Mouse (Mus musculus) hindbrain, embryonic 11.5 days (tissue): ENCODE data around the gene Tnrc6c. TPM values are rescaled to one million over a fixed set of nuclear protein-coding genes. Genes with fewer than 3 reads are reported as not detected.

Experiments
- ATAC-seq: fragments of 200-750 bp; cut with Nextera tagmentation; 2 replicates; pipeline ENCODE4 v1.8.0; 2017; ENCODE audit warnings: mild to moderate bottlenecking, moderate TSS enrichment, moderate library complexity; ENCODE audit not compliant: low FRiP score
- DNase-seq: peaks from one replicate; pipeline ENCODE4 v3.0.0-alpha.2; 2015; ENCODE audit warnings: low spot score
- H3K27ac ChIP-seq: fragments of 300-500 bp; sonication (generic); 2 replicates; pipeline ENCODE4 v1.5.1; 2014; ENCODE audit warnings: mild to moderate bottlenecking, low read depth, low read length
- H3K27me3 ChIP-seq: fragments of 300-500 bp; sonication (generic); 2 replicates; pipeline ENCODE4 v1.6.1; 2014; ENCODE audit warnings: mild to moderate bottlenecking, low read length, moderate library complexity, mixed read lengths; ENCODE audit not compliant: control insufficient read depth, insufficient read depth
- H3K36me3 ChIP-seq: fragments of 300-500 bp; sonication (generic); 2 replicates; pipeline ENCODE4 v1.6.1; 2014; ENCODE audit warnings: mild to moderate bottlenecking, low read length, moderate library complexity, mixed read lengths; ENCODE audit not compliant: control insufficient read depth, insufficient read depth
- H3K4me1 ChIP-seq: fragments of 300-500 bp; sonication (generic); replicated peaks from 2 replicates; pipeline ENCODE4 v1.6.1; 2014; ENCODE audit warnings: low read length, mixed read lengths; ENCODE audit not compliant: control insufficient read depth, insufficient read depth
- H3K4me2 ChIP-seq: fragments of 300-500 bp; sonication (generic); replicated peaks from 2 replicates; pipeline ENCODE4 v1.6.1; 2014; ENCODE audit warnings: mild to moderate bottlenecking, low read depth, low read length
- H3K4me3 ChIP-seq: fragments of 300-500 bp; sonication (generic); 2 replicates; pipeline ENCODE4 v1.5.1; 2014; ENCODE audit warnings: low read depth, low read length
- H3K9ac ChIP-seq: fragments of 300-500 bp; sonication (generic); 2 replicates; pipeline ENCODE4 v1.6.1; 2014; ENCODE audit warnings: low read depth, low read length
- H3K9me3 ChIP-seq: fragments of 300-500 bp; sonication (generic); 2 replicates; pipeline ENCODE4 v1.6.1; 2016; ENCODE audit warnings: low read length; ENCODE audit not compliant: control insufficient read depth
- WGBS: fragments of 180-500 bp; shearing (Covaris S2); extraction: QIAGEN DNeasy Blood & Tissue Kit; methylation state at CpG from one replicate; pipeline ENCODE4 v1.1.7; 2014; 5-methylcytosine and 5-hydroxymethylcytosine counted together
- polyA plus RNA-seq: library from polyadenylated mRNA; unstranded; fragments of >200 nt; fragmentation: Nextera tagmentation; extraction: Ambion mirVana; gene quantifications from 2 replicates; pipeline ENCODE4 v1.2.1, GENCODE M21; 2014

Tnrc6c gene
- polyA plus RNA-seq, 1 experiment from 2014 or later = 20.6 TPM

- H3K4me1 ChIP-seq = peaks cover 13% of the 10 kb centered on the region; the same call in 1 of the 2 replicates
These were observed 41.2 kb upstream of the Tnrc6c start for GRCm38 (mm10) chr11:117612885-117613284.

GRCm38 (mm10) chr11:117617368-117617908, 36.7 kb upstream of the Tnrc6c start:
- peaks cover 7% of the 10 kb centered on the region; the same call in 1 of the 2 replicates for H3K4me1 ChIP-seq
- H3K27ac ChIP-seq = peak overlapping the region; percentile 62
- no peaks in the 10 kb centered on the region for H3K36me3 ChIP-seq
- DNase-seq (peak; percentile 32), ATAC-seq (no peak)
- peak overlapping the region; percentile 23 for H3K4me2 ChIP-seq
- H3K9ac ChIP-seq = no peak overlapping the region
- peaks cover 3% of the 10 kb centered on the region; the same call in 1 of the 2 replicates for H3K27me3 ChIP-seq
- WGBS = 25% methylated on average over 16 of the region's 16 CpGs
- no peaks in the 10 kb centered on the region for H3K9me3 ChIP-seq
- H3K4me3 ChIP-seq = no peak overlapping the region

More at GRCm38 (mm10) chr11:117612885-117613284, 41.2 kb upstream of the Tnrc6c start:
- H3K4me3 ChIP-seq = no peak overlapping the region
- no peak for ATAC-seq
- H3K9me3 ChIP-seq = no peaks in the 10 kb centered on the region
- no peak for DNase-seq
- peaks cover 5% of the 10 kb centered on the region; the same call in 1 of the 2 replicates for H3K27me3 ChIP-seq
- H3K36me3 ChIP-seq = no peaks in the 10 kb centered on the region
- 57% methylated on average over 7 of the region's 7 CpGs for WGBS
- no peak overlapping the region for H3K4me2 ChIP-seq
- H3K9ac ChIP-seq = no peak overlapping the region
- H3K27ac ChIP-seq = no peak overlapping the region

- peaks cover 3% of the 10 kb centered on the region; the same call in 1 of the 2 replicates for H3K27me3 ChIP-seq
- no peak overlapping the region for H3K4me2 ChIP-seq
- H3K27ac ChIP-seq = 0 out of 2 replicates have a peak overlapping the region, but pooled peaks have one; percentile 62
- peaks cover 7% of the 10 kb centered on the region; the same call in 1 of the 2 replicates for H3K4me1 ChIP-seq
- WGBS = 4% methylated on average over 3 of the region's 3 CpGs
- peak; percentile 38 for DNase-seq
- H3K9me3 ChIP-seq = no peaks in the 10 kb centered on the region
- H3K36me3 ChIP-seq = no peaks in the 10 kb centered on the region
- peak; percentile 57; the same call in 1 of the 2 replicates for ATAC-seq
- H3K9ac ChIP-seq = no peak overlapping the region
- H3K4me3 ChIP-seq = no peak overlapping the region
These were observed 35.9 kb upstream of the Tnrc6c start for GRCm38 (mm10) chr11:117618214-117618613.

DNA sequence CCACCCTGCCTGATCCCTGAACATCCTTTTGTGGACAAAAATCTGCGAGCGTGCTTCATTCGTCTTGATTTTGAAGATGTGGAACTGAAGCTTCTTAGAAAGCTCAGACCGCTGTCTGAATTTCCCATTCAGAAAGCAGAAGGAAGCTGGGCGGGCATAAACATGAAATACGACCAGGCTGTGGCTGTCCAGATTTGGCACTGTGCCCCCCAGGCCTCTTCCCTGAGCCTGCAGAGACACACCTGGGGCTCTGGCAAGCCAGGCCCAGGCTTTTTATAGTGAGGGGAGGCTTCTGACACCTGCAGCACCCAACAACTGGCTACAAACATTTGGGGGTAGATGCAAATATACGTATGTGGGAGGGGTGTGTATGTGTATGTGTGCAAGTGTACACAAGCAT, 35.3 kb upstream of the Tnrc6c start:
- no peaks in the 10 kb centered on the region for H3K36me3 ChIP-seq
- H3K4me3 ChIP-seq = no peak overlapping the region
- H3K4me2 ChIP-seq = no peak overlapping the region
- peak overlapping the region; percentile 61; the same call in 1 of the 2 replicates for H3K27ac ChIP-seq
- peaks cover 3% of the 10 kb centered on the region; the same call in 1 of the 2 replicates for H3K27me3 ChIP-seq
- ATAC-seq (no peak), DNase-seq (no peak)
- H3K9me3 ChIP-seq = no peaks in the 10 kb centered on the region
- H3K4me1 ChIP-seq = peaks cover 7% of the 10 kb centered on the region; the same call in 1 of the 2 replicates
- 69% methylated on average over 7 of the region's 7 CpGs for WGBS
- no peak overlapping the region for H3K9ac ChIP-seq

DNA sequence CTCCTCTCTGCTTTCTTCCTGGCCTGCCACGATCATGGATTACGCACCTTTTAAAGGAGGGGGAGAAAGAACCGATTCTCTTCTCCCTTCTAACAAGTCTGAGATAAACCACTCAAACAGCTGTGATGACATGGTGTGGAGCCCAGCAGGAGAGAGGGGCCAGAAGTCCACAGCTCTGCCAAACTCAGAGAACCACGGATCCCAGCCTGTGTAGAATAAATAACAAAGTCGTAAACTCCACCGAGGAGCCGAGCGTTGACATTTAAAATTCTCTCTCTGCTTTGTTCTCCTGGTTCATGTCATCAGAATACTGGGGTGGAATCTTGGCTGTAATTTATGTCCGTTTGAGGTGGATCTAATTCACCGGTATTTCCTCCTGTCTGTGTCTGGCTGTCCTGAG, 34.5 kb upstream of the Tnrc6c start:
- WGBS = 57% methylated on average over 10 of the region's 10 CpGs
- Histone ChIP-seq H3K9ac (no peak overlapping the region), H3K4me3 (no peak overlapping the region), H3K9me3 (no peaks in the 10 kb centered on the region), H3K4me2 (no peak overlapping the region), H3K36me3 (no peaks in the 10 kb centered on the region), H3K4me1 (peaks cover 7% of the 10 kb centered on the region; the same call in 1 of the 2 replicates), H3K27ac (no peak overlapping the region), H3K27me3 (peaks cover 3% of the 10 kb centered on the region; the same call in 1 of the 2 replicates)
- DNase-seq = no peak
- ATAC-seq = no peak

GRCm38 (mm10) chr11:117625196-117625595, 28.9 kb upstream of the Tnrc6c start:
- no peak overlapping the region for H3K4me3 ChIP-seq
- ATAC-seq (no peak), DNase-seq (no peak)
- H3K4me2 ChIP-seq = no peak overlapping the region
- H3K27ac ChIP-seq = no peak overlapping the region
- 87% methylated on average over 4 of the region's 4 CpGs for WGBS
- no peaks in the 10 kb centered on the region for H3K9me3 ChIP-seq
- H3K27me3 ChIP-seq = peaks cover 6% of the 10 kb centered on the region; the same call in 1 of the 2 replicates
- no peak overlapping the region for H3K9ac ChIP-seq
- peaks cover 4% of the 10 kb centered on the region; the same call in 1 of the 2 replicates for H3K4me1 ChIP-seq
- no peaks in the 10 kb centered on the region for H3K36me3 ChIP-seq

GRCm38 (mm10) chr11:117626557-117626956, 27.5 kb upstream of the Tnrc6c start:
- Histone ChIP-seq H3K9me3 (no peaks in the 10 kb centered on the region), H3K9ac (no peak overlapping the region), H3K4me1 (peaks cover 4% of the 10 kb centered on the region; the same call in 1 of the 2 replicates), H3K4me3 (no peak overlapping the region), H3K36me3 (no peaks in the 10 kb centered on the region), H3K27ac (no peak overlapping the region), H3K4me2 (no peak overlapping the region), H3K27me3 (peaks cover 6% of the 10 kb centered on the region; the same call in 1 of the 2 replicates)
- no peak for ATAC-seq
- WGBS = 56% methylated on average over 6 of the region's 6 CpGs
- DNase-seq = no peak

DNA sequence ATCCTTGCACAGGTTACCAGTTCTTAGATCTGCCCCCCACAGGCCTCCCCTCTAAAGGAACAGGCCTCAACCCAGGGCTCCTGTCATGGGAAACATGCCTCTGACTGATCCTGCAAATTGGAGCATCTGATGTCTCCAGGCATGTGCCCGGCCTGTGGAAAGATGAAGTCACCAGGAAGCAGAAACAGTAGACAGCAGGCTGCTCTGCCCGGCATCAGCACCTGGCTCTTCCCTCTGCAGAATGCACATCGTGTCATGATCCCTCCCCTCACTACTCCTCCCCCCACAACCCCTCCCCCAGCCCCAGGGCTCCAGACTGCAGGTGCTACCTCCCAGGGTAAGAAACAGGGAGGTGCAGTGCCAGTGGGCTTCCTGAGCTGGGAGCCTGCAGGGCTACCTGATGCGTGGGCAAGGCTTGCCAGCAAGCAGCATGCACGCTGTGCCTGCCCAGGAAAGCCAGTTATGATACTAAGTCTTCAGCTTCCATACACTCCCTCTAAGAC, 27.0 kb upstream of the Tnrc6c start:
- DNase-seq (no peak), ATAC-seq (no peak)
- no peaks in the 10 kb centered on the region for H3K9me3 ChIP-seq
- H3K27ac ChIP-seq = peak overlapping the region; percentile 42; the same call in 1 of the 2 replicates
- no peak overlapping the region for H3K4me3 ChIP-seq
- H3K9ac ChIP-seq = no peak overlapping the region
- 10% methylated on average over 5 of the region's 5 CpGs for WGBS
- peaks cover 6% of the 10 kb centered on the region; the same call in 1 of the 2 replicates for H3K27me3 ChIP-seq
- H3K36me3 ChIP-seq = no peaks in the 10 kb centered on the region
- peaks cover 4% of the 10 kb centered on the region; the same call in 1 of the 2 replicates for H3K4me1 ChIP-seq
- no peak overlapping the region for H3K4me2 ChIP-seq
